Mouse (Mus musculus) forebrain, embryonic 14.5 days (tissue): ENCODE results near the gene Obp2a. TPM values are rescaled to one million over a fixed set of nuclear protein-coding genes. Genes with fewer than 3 reads are reported as not detected.
"Not testable (repeated sequence)": the region's sequence is repeated elsewhere in the genome, so short reads cannot be mapped to it uniquely, and the experiment has no call there.

Experiments used
- ATAC-seq: fragments of 200-750 bp; cut with Nextera tagmentation; 2 replicates; pipeline ENCODE4 v1.8.0; 2017; ENCODE audit warnings: mild to moderate bottlenecking, moderate library complexity
- DNase-seq: peaks from one replicate; pipeline ENCODE4 v3.0.0-alpha.2; 2015; ENCODE audit warnings: low spot score
- H3K27ac ChIP-seq: fragments of 300-500 bp; sonication (generic); 2 replicates; pipeline ENCODE4 v1.5.1; 2014; ENCODE audit warnings: low read depth, mild to moderate bottlenecking, control low read depth, low read length, moderate library complexity
- H3K27me3 ChIP-seq: fragments of 300-500 bp; sonication (generic); replicated peaks from 2 replicates; pipeline ENCODE4 v1.6.1; 2014; ENCODE audit warnings: low read length, control low read depth, mixed read lengths; ENCODE audit not compliant: control insufficient read depth, insufficient read depth
- H3K36me3 ChIP-seq: fragments of 300-500 bp; sonication (generic); 2 replicates; pipeline ENCODE4 v1.6.1; 2014; ENCODE audit warnings: low read length, control low read depth; ENCODE audit not compliant: control insufficient read depth, insufficient read depth
- H3K4me1 ChIP-seq: fragments of 300-500 bp; sonication (generic); 2 replicates; pipeline ENCODE4 v1.6.1; 2014; ENCODE audit warnings: antibody characterized with exemption, low read length, control low read depth; ENCODE audit not compliant: control insufficient read depth, insufficient read depth
- H3K4me2 ChIP-seq: fragments of 300-500 bp; sonication (generic); 2 replicates; pipeline ENCODE4 v1.6.1; 2014; ENCODE audit warnings: mild to moderate bottlenecking, control low read depth, low read length
- H3K4me3 ChIP-seq: fragments of 300-500 bp; sonication (generic); 2 replicates; pipeline ENCODE4 v1.5.1; 2014; ENCODE audit warnings: low read depth, low read length, control low read depth
- H3K9ac ChIP-seq: fragments of 300-500 bp; sonication (generic); 2 replicates; pipeline ENCODE4 v1.6.1; 2014; ENCODE audit warnings: mild to moderate bottlenecking, low read length, control low read depth, moderate library complexity
- H3K9me3 ChIP-seq: fragments of 300-500 bp; sonication (generic); replicated peaks from 2 replicates; pipeline ENCODE4 v1.6.1; 2016; ENCODE audit warnings: low read length, control low read depth, mixed read lengths; ENCODE audit not compliant: control insufficient read depth
- WGBS: fragments of 180-500 bp; shearing (Covaris S2); extraction: QIAGEN DNeasy Blood & Tissue Kit; methylation state at CpG from one replicate; pipeline ENCODE4 v1.1.7; 2014; 5-methylcytosine and 5-hydroxymethylcytosine counted together
- polyA plus RNA-seq: library from polyadenylated mRNA; unstranded; fragments of >200 nt; fragmentation: Nextera tagmentation; extraction: Ambion mirVana; gene quantifications from 2 replicates; pipeline ENCODE4 v1.2.1, GENCODE M21; 2014

Obp2a gene
- polyA plus RNA-seq, 1 experiment from 2014 or later = not detected

DNA sequence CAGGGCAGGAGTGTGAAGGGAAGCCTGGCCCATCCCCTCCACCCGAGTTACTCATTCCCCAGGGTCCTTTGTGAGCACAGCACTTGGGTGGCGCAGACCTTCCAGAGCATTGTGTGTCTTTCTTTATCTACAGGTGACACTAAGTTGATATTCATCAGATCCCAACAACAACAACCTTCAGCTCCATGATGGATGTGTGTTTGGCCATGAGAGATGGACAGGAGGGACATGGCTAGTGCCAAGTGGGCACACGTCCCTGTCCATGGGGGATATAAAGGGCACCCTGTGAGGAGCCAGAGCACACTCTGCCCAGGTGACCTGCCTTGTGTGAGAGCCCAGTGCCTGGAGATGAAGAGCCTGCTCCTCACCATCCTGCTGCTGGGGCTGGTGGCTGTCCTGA, 36.9 kb downstream of the Obp2a start, which contains the start of gene Obp2b:
Gene Obp2b, plus strand, starts transcription at position 301 of the 400 bp plus-strand sequence.
- H3K4me3 ChIP-seq, DNase-seq, H3K27me3 ChIP-seq, ATAC-seq, H3K4me2 ChIP-seq, H3K9me3 ChIP-seq, H3K4me1 ChIP-seq, H3K9ac ChIP-seq, H3K27ac ChIP-seq, H3K36me3 ChIP-seq: not testable (repeated sequence)
- WGBS = 86% methylated on average over 3 of the region's 3 CpGs

DNA sequence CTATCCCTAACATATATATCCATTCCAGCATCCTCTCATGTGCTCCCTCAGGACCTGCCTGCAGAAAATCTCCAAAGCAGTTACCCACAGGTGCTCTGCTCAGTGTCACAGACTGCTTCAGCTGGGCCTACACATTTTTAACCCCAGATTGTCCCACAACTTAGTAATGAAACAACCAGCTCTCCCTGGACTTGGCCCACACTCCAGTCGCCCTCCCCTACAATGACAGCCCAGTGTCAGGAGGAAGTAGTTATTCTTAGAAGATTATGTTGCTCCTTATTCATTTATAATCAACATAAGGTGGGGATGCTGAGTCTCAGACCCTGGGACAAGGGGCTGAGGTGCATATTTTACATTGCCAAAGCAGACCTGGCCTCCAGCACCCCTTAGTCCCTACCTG, 41.8 kb downstream of the Obp2a start:
- Histone ChIP-seq H3K4me2 (no peak overlapping the region), H3K27ac (no peak overlapping the region), H3K4me1 (no peaks in the 10 kb centered on the region), H3K9ac (no peak overlapping the region), H3K27me3 (no peaks in the 10 kb centered on the region), H3K9me3 (no peaks in the 10 kb centered on the region), H3K36me3 (no peaks in the 10 kb centered on the region), H3K4me3 (no peak overlapping the region)
- DNase-seq (no peak), ATAC-seq (no peak)
- whole genome bisulfite sequencing = 75% methylated on average over 1 of the region's 1 CpGs

Other genes starting within 250 kb of the Obp2a start
- gene Clic3, start 243.2 kb upstream of the Obp2a start, polyA plus RNA-seq = 1.1 and 2.2 TPM in 2 replicates
- gene Paxx, start 238.9 kb upstream of the Obp2a start, polyA plus RNA-seq = 93.2 and 101 TPM in 2 replicates
- gene Ptgds, start 230.0 kb upstream of the Obp2a start, polyA plus RNA-seq = 170 and 301 TPM in 2 replicates
- not detected in 2 replicates for gene Lcn12, start 206.1 kb upstream of the Obp2a start, polyA plus RNA-seq
- gene Fbxw5, start 199.3 kb upstream of the Obp2a start, polyA plus RNA-seq = 77.9 and 102 TPM in 2 replicates
- 4.0 and 4.1 TPM in 2 replicates for gene C8g, start 198.3 kb upstream of the Obp2a start, polyA plus RNA-seq
- 26.7 and 29.4 TPM in 2 replicates for gene Traf2, start 153.1 kb upstream of the Obp2a start, polyA plus RNA-seq
- 369 and 370 TPM in 2 replicates for gene Edf1, start 142.2 kb upstream of the Obp2a start, polyA plus RNA-seq
- gene Mamdc4, start 125.2 kb upstream of the Obp2a start, polyA plus RNA-seq = 0.84 and 2.2 TPM in 2 replicates
- gene Phpt1, start 124.8 kb upstream of the Obp2a start, polyA plus RNA-seq = 168 and 216 TPM in 2 replicates
- 2.2 and 4.2 TPM in 2 replicates for gene Ajm1, start 118.3 kb upstream of the Obp2a start, polyA plus RNA-seq
- gene Rabl6, start 91.5 kb upstream of the Obp2a start, polyA plus RNA-seq = 47.9 and 55.0 TPM in 2 replicates
- 0.18 and 0.30 TPM in 2 replicates for gene Ccdc183, start 82.4 kb upstream of the Obp2a start, polyA plus RNA-seq
- 27.9 and 32.8 TPM in 2 replicates for gene Tmem141, start 78.0 kb upstream of the Obp2a start, polyA plus RNA-seq
- gene Fcna, start 72.0 kb upstream of the Obp2a start, polyA plus RNA-seq = 2.0 and 3.7 TPM in 2 replicates
- not detected in 2 replicates for gene Lcn8, start 46.9 kb upstream of the Obp2a start, polyA plus RNA-seq
- gene Lcn5, start 42.1 kb upstream of the Obp2a start, polyA plus RNA-seq = not detected in 2 replicates
- not detected in 2 replicates for gene Lcn6, start 23.3 kb upstream of the Obp2a start, polyA plus RNA-seq
- gene Lcn10, start 17.3 kb upstream of the Obp2a start, polyA plus RNA-seq = not detected in 2 replicates
- 86.4 and 108 TPM in 2 replicates for gene Bmyc, start 6.7 kb downstream of the Obp2a start, polyA plus RNA-seq
- gene Obp2b, start 37.0 kb downstream of the Obp2a start, polyA plus RNA-seq = not detected in 2 replicates
- not detected in 2 replicates for gene Lcn3, start 65.5 kb downstream of the Obp2a start, polyA plus RNA-seq
- gene Lcn11, start 77.0 kb downstream of the Obp2a start, polyA plus RNA-seq = not detected in 2 replicates
- gene Gm13539, start 82.2 kb downstream of the Obp2a start, polyA plus RNA-seq = not detected in 2 replicates
- gene Glt6d1, start 115.8 kb downstream of the Obp2a start, polyA plus RNA-seq = not detected in 2 replicates
- gene Lcn9, start 123.1 kb downstream of the Obp2a start, polyA plus RNA-seq = not detected in 2 replicates
- not detected in 2 replicates for gene Sohlh1, start 147.2 kb downstream of the Obp2a start, polyA plus RNA-seq
- 3.3 and 5.3 TPM in 2 replicates for gene Kcnt1, start 163.7 kb downstream of the Obp2a start, polyA plus RNA-seq